Mouse (Mus musculus): ENCODE results near the gene Fis1.
A peak's percentile ranks its signal among the peaks of the same experiment; 100 is the strongest.
"Not testable (repeated sequence)": the region's sequence is repeated elsewhere in the genome, so short reads cannot be mapped to it uniquely, and the experiment has no call there.

Fis1 gene

GRCm38 (mm10) chr5:136940845-136941560 is 12.1 kb upstream of the Fis1 start:
- no peak for DNase-seq (ENCODE audit: low spot score in 2 of 2)

DNA sequence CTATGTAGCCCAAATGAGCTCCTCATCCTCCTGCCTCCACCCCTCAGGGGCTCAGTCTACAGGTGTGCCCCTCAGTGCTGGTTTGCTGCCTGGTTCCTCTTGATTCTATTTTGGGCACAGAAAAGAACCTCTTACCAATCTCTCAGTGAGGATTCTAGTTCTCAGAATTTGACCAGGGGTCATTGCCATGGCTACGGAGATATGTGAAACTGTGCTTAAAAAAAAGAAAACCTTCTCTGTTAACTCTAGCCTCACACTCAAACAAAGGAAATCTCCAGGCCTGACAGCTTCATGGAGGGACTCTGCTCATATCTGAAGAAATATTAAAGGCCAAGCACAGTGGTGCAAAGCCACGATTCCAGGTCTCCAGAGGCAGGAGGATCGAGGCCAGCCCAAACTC is 10.3 kb upstream of the Fis1 start:
- no peak for DNase-seq (ENCODE audit: low spot score in 2 of 2)

GRCm38 (mm10) chr5:136943382-136943781 is 9.7 kb upstream of the Fis1 start:
- no peak for DNase-seq (ENCODE audit: low spot score in 2 of 2)

DNA sequence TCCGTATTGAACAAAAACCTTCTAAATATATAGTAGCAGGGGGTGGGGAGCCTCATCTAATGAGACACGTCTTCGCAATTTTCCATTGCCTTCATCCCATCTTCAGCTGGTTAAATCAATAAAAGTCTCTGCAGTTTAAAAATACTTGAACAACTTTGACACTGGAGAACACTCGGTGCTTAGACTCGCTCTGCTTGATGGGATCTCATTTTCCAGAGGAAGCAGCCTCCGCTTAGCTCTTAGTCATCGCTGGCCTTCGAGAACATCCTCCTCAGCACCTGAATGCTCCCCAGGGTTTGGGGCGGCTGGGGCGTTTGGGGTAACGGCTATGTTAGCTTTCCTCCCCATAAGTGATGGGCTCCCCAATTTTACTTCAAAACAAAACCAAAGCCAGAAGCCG is 8.0 kb upstream of the Fis1 start:
- no peak for DNase-seq (ENCODE audit: low spot score in 2 of 2)

GRCm38 (mm10) chr5:136947874-136948273 is 5.2 kb upstream of the Fis1 start:
- no peak for DNase-seq (ENCODE audit: low spot score in 2 of 2)

DNA sequence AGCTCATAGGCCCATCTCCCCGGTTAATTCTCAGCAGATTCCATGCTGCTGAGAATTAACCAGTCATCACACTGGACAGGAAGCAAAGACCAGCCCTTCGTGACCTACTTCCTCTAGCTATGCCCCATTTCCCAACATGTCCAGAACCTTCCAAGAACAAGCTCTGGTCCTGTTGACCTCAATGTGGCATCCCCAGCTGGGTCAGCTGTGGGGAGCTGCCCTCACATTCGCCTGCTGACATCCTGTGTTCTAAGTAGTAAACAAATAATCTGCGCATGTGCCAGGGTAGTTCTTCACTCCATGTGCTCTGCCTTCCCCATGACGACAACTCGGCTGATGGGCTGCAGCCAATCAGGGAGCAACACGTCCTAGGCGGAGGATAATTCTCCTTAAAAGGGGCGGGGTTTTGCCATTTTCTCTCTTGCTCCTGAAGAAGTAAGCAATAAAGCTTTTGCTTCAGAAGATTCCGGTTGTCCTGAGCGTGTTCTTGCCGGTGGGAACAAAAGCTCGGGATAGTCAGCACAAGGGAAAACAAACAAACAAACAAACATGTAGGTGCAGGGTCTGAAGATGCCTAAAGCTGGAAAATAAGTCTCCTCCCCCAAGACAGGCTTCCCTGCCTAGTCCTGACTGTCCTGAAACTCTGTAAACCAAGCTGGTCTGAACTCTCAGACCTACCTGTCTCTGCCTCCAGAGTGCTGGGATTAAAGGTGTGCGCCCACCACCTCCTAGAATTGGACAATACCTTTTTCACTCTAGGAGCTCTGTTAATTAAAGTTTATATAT is 3.3 kb upstream of the Fis1 start:
- not testable (repeated sequence) for DNase-seq (ENCODE audit: low spot score in 2 of 2)

GRCm38 (mm10) chr5:136950521-136950920 is 2.6 kb upstream of the Fis1 start:
- DNase-seq (ENCODE audit: low spot score in 2 of 2) = no peak

DNA sequence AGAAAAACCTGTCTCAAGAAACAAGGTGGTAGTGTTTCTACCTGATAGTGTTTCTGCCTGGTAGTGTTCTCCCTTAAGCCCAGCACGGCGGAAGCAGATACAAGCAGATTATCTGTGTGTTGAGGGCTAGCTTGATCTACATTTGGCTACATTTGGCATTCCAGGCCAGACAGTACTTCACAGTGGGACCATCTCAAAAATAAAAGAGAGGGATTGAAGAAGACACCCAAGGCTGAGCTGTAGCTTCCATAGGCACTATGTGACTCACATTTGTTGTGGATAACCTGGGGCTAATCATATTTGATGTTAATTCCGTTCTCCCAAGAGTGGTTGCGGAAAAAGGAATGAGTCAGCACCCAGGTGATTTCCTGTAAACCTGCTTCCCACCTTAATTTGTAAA is 922 bp upstream of the Fis1 start:
- no peak for DNase-seq (ENCODE audit: low spot score in 2 of 2)

DNA sequence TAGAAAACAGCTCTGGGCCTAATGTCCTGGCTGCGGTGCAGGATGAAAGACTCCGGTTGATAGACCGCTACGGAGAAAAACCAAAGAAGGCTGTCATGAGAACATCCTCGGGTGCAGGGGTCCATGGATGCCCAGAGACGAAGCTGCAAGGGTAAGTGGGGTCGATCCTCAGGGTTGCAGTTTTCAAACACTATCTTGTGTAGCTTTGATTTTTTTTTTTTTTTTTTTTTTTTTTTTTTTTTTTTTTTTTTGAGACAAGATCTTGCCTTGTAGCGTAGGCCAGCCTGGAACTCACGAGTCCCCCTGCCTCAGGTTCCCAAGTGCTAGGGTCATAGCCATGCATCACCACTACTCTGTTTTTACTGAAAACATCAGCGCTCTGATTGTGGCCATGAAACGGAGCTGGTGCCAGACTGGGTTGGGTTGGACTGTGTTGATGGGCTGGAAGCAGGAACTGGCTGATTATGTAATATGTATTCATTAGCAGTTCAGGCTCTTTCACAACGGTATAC is 421 bp downstream of the Fis1 start:
- peak in 1 of 2 experiments; percentile 27 for DNase-seq (ENCODE audit: low spot score in 2 of 2)

DNA sequence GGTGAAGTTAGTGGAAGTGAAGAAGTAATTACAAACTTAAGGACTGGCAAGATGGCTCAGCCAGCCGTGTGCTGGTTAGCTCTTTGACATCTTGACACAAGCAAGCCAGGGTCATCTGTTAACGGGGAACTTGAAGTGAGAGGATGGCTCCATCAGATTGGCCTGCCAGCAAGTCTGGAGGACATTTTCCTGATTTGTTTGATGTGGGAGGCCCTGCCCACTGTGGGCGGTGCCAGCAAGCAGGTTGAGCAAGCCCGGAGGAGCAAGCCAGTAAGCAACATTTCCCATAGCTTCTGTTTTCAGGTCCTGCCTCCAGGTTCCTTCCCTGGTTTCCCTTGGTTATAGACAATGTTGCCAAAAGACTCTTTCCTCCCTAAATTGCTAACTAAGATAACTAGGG is 2.5 kb downstream of the Fis1 start:
- no peak for DNase-seq (ENCODE audit: low spot score in 2 of 2)

- DNase-seq (ENCODE audit: low spot score in 2 of 2) = no peak
These were observed 4.2 kb downstream of the Fis1 start for GRCm38 (mm10) chr5:136957250-136957649.

- DNase-seq (ENCODE audit: low spot score in 2 of 2) = no peak
These were observed 6.0 kb downstream of the Fis1 start for GRCm38 (mm10) chr5:136958991-136959605.

GRCm38 (mm10) chr5:136960053-136960452 is 7.0 kb downstream of the Fis1 start:
- DNase-seq (ENCODE audit: low spot score in 2 of 2) = no peak

- DNase-seq (ENCODE audit: low spot score in 2 of 2) = no peak
These were observed 8.4 kb downstream of the Fis1 start for GRCm38 (mm10) chr5:136961334-136961982.

- DNase-seq (ENCODE audit: low spot score in 2 of 2) = peak; percentile 89 to 92
These were observed 8.9 kb downstream of the Fis1 start for GRCm38 (mm10) chr5:136961983-136962461.

DNA sequence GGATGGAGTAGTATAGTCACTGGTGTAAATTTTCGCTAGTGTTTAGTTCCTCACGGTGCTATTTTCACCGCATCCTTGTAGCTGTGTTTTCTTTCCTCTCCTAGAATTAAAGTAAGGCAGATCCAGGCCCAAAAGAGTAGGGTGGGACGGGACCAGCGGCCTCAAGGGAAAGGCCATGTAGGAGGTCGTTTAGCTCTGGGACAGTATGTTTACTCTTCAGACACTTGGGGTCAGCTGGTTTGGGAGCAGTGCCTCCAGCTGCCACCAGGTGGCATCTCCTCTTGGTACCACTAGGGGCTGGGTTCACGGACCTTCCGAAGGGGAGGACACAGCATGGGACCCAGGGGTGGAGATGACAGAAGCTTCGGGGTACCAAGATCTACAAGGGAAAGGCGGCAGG is 9.4 kb downstream of the Fis1 start:
- DNase-seq (ENCODE audit: low spot score in 2 of 2) = peak; percentile 43 to 72

GRCm38 (mm10) chr5:136962966-136963540 is 10.0 kb downstream of the Fis1 start:
- DNase-seq (ENCODE audit: low spot score in 2 of 2) = no peak

- no peak for DNase-seq (ENCODE audit: low spot score in 2 of 2)
These were observed 12.1 kb downstream of the Fis1 start for GRCm38 (mm10) chr5:136965210-136965609.

- no peak for DNase-seq (ENCODE audit: low spot score in 2 of 2)
These were observed 12.6 kb downstream of the Fis1 start for GRCm38 (mm10) chr5:136965686-136966085.

DNA sequence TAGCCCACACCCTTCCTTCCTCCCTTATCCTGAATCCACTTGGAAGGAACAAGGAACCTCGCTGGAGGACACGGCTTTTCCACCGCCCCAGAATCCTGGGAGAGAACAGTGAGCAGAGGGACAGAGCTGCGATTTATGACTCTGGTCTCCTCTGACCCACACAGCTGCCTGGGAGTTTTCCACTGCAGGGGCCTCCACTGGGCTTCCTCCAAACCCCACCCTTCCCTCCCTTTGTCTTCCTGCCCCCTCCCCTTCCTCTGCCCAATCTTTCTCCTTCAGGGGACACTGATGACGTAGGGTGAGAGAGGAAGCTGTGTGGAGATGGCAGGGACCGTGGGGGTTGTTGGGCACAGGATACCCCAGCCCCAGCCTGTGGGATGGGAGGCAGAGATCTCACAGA is 13.3 kb downstream of the Fis1 start, which contains the start of gene Cldn15:
Gene Cldn15, plus strand, starts transcription at position 286 of the 400 bp plus-strand sequence.
- no peak for DNase-seq (ENCODE audit: low spot score in 2 of 2)

DNA sequence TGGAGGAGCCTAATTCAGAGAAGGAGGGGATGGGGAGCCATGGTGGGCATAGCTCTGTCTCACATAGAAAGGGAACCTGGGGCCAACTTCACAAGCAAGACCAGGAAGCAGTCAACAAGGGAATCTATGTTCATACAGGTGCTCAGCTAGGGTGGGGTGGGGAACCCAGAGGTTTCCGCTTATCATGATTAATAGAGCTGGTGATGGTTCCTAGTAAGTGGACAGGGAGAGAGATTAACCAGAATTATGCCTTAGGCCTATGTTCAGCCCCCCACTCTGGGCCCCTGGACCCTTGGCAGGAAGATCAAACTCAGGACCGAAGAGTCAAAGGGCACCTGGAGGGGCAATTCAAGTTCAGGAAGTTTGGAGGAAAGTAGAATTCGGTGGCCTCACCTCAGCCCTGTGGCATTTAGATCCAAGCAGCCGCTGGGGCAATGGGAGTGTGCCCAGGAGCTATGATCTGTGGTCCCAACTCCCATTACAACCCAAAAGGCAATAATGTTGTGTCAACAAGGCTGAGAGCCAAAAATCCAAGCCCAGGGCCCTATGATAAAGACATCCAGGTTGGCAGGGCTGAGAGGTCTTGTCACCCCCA is 13.9 kb downstream of the Fis1 start:
- DNase-seq (ENCODE audit: low spot score in 2 of 2) = no peak

Measured in right cerebral cortex, postnatal 36 days (tissue).